Mouse (Mus musculus): Measurements from ENCODE around the gene Acot13.

Acot13 gene

DNA sequence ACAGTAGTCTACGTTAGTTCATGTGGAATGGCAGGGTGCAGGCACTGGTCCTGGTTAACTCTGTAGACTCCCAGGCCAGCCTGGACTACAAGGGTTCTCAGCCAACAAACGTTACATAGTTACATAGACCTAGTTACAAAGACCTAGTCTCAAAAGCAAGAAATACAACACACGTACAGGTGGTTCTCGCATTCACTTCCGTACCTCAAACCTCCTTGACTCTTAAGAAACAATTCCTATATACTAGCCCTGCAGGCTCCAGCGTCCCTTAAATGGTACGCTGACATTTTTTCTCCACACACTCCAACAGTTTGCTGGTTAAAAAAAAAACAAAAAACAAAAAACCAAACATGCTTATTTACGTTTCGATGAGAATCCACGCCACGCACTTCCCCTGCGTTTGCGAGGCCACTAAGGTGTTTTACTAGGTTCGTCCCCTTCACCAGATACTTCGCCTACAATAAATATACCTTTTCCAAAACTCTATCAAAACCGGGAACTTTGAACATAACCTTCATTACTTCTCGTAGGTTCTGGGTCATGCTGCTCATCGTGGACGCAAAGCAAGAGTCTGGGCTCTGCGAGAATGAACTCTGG, 486 bp downstream of the Acot13 start:
- no peak for DNase-seq

DNA sequence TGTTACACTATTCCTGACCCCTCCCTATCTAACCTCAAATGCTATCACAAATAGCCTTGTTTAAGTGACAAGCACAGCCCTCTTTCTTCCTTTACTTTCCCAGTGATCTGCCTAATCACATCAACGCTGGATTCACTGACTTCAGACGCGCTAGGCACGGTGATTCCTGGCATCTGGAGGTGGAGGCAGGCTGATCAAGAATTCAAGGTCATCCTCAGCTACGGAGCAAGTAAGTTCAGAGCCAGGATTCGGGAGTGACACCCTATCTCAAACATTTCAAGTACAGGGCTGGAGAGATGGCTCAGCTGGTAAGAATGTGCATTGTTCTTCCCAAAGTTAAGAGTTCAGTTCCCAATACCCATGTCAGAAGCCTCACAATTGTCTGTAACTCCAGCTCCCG, 5.2 kb downstream of the Acot13 start:
- no peak for DNase-seq

DNA sequence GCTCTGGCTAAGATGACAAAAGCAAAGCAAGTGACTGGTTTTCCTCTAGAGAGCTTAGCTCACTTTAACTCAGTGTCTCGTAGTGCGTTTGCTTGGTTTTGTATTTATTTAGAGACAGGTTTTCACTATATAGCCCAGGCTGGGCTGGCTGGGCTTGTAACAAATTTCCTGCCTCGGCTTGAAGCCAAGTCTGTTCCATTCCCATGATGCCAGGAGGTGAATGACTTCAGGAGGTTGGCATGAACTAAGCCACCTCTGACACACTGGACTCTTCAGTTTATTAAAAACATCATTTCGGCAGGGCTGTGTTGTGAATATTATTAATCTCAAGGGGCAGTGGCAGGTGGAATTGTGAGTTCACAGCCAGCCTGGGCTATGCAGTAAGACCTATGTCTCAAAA, 5.8 kb downstream of the Acot13 start:
- peak; percentile 66 to 73 for DNase-seq

DNA sequence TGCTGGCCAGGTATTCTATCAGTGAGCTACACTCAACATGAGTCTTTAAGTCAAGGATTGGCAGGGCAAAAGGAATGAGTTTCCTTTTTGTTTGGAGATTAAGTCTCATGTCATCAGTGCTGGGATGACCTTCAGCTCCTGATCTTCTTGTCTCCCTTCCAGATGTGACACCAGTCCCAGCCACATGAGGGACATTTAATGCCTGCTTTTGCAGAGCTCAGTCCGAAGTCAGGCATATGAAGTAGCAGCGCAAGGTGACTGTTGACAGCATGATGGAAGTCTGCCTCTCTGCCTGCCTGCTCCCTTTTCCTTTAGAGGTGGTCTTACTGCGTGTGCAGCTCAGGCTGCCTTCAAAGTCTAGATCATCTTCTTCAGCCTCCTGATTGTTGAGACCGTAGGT, 6.7 kb downstream of the Acot13 start:
- no peak for DNase-seq

DNA sequence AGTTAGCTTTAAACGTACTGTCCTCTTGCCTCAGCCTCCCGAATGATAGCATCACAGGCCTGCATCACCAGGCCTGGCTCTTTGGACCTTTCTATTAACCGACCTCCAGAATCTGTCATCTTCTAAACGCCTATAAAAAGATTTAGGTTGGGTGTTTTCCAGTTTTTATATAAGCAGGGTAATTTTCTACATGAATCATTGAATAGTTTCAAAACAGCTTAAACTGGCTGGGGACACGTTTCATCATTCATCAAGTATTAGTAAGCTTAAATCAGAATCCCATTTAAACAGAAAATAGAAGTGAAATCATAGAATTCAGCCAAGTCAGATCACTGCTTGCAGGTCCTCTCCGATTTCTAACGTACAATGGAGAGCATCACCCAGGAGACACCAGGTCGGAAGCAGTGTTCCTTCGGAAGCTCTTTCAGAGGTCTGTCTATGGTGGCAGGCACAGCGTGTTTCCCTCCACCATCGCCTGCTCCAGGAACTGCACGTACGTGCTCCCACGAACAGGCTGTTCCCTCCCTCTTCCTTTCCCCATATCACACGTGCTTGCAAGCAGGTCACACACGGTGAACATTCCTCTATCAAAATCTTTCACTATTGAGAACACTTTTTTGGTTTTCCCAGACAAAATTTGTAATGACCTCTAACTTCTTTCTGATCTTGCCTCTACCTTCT, 8.5 kb downstream of the Acot13 start:
- no peak for DNase-seq

DNA sequence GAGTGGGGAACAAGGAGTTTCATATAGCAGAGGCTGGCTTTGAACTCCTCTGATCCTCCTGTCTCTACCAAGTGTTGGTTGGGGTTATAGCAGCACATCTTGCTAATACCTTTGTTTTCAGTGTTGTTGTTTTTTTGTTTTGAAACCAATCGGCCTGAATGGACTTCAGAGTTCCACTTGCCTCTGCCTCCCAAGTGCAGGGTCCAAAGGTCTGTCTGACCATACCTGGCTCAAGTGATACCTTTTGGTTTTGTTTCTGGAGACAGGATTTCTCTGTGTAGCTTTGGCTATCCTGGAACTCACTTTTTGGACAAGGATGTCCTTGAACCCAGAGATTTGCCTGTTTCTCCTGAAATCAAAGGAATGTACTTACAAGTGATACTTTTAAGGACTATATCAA, 11.4 kb downstream of the Acot13 start:
- DNase-seq = no peak

DNA sequence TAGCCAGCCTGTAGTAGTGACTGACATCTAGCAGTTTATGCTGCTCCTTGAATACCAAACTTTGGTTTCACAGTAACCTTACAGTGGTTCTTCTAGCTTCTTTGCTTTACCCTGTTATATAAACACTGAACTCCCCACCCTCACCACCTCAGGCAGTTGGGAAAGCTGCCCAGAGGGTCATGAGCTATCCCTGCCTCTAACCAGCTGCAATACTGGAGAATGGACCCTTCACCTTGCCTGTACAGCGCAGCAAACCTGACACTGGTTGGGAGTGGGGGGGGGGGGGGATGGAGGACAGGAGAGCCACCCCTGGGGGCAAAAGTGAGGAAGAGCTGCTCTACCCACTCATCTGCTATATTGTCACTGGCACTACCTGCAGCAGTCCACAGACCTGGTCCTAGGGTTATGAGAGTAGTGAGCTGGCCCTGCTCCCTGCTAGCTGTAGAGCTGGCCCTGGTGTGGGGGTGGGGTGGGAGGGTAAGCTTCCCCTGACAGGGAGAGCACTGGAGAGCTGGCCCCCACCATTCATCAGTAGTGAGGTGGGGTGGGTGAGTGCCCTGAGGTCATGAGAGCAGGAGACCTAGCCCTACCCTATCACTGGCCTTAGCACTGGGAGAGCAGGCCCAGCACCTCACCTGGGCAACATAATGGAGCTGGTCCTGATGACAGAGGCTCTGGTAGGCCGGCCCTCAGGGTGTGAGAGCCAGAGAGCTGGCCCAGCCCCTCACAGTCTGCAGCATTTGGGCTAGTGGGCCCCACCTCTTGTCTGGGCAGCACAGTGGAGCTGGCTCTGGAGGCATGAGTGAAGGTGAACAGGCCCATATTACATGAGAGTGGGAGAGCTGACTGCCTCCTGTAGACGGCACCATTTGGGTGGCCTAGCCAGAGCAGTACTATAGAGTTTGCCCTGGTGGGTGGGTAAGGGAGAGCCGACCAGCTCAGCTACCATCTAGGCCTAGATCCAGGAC, 14.9 kb downstream of the Acot13 start:
- peak; percentile 43 to 83 for DNase-seq

DNA sequence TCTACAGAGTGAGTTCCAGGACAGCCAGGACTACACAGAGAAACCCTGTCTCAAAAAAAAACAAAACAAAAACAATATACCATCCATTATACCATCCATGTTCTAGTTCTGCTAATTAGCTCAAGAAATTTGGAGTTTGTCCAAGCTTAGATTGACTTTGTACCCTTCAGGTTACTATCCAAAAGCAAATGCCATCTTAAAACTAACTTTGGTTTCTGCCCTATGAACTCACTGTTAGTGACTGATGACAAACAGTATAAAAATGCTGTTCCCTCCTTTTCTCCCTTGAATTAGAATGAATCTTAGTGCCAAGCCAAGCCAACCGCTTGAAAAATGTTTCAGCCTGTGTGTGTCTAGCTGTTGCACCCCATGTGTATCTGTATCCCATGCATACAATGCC, 16.7 kb downstream of the Acot13 start:
- DNase-seq = no peak

DNA sequence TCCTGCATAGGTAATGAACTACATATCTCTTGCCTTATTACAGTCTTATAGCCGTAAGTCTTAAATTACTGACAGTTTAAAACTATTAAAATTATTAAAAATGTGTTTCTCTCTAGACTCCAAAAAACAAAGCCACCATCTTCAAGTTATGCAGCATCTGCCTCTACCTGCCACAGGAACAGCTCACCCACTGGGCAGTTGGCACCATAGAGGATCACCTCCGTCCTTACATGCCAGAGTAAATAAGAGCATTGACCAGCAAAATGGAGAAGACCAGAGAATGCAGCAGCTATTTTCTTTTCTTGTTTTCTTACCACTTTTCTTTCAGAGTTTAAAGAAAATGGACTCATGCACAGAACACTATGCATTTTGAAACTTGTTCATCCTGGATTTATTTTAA, 18.8 kb downstream of the Acot13 start:
- DNase-seq = no peak

DNA sequence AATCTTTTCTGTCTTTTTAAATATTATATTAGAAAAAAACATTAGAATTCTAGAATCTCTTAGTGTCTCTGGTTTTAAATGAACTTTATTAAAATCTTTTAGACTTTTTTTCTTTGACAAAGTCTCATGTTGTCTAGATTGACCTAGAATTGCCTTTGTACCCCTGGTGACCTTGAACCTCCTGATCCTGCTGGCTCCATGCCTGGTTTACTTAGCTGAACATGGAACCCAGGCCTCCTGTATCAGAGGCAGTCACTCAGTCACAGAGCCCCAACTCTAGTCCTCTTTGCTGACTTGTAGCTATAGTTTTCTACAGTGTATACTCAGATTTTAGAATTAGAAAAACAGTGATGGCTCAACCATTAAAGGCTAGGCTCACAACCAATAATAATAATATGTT, 25.3 kb downstream of the Acot13 start:
- peak; percentile 74 for DNase-seq

DNA sequence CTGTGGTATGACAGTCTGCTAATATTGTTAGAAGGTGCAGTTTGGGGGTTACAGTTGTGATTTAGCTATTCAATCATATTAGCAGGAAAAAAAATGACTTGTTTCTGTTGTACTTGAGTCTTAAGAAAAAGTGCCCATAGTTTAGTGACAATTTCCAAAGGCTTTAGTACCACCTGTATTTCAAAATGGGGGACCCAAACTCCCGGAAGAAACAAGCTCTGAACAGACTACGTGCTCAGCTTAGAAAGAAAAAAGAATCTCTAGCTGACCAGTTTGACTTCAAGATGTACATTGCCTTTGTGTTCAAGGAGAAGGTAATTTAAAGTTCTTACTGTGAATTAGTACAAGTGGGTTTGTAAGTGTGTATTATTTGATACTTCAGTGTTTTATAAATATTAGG, 28.1 kb downstream of the Acot13 start:
- no peak for DNase-seq

DNA sequence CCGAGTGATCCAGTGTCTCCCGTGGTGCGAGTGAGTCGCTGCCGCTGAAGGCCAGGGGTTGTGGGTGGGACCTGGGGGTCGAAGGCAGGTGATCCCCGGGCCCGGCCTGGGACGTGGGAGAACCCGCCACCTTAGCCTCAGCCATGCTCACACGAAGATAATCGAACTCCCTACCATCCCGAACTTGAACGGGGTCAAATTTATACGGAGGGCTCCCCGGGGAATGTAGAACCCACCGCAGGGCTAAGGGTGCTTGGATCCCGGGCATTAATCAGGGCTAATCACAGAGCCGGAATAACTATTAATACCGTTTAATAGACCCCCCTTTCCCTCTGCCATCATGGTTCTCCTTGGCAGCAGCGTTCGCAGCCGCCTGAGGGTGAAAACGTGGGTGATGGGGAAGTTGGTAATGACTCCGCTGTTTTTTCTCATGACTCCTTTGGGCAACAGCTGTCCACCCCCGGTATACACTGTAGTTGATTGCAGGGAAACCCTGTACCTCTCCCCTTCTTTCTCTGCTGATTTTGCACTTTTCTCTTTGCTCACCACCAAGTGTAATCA, 29.1 kb downstream of the Acot13 start:
- peak; percentile 14 to 54 for DNase-seq

DNA sequence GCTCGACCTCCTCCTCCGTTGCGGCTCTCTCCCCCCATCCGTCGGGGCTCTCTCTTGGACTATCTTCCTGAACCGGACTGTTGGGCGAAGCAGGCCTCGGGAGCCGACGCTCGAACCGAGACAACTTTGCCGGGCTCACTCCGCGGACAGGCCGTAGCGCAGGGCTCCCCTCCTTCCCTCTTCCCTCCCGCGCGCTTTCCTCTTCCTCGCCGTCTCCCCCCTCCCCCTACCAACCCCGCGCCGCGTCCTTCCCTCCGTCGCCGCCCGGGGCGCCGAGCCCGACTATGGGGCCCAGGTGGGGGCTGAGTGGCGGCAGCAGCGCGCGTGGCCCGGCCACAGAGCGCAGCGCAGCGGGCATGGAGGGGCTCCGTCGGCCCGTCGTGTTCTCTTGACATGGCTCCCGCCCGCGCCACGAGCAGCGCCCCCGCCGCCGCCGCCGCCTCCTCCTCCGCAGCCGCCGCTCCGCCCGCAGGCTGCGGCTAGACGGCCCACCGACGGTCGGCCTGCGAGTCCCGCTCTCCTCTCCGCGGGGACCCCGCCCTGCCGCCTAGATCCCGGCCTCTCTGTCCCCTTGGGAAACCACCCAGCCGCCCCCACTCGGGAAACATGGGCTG, 29.9 kb downstream of the Acot13 start, which contains the start of gene BC005537:
BC005537 (plus strand) TSS at position 350 of the 614 bp plus-strand sequence.
- DNase-seq = peak; percentile 29 to 68

DNA sequence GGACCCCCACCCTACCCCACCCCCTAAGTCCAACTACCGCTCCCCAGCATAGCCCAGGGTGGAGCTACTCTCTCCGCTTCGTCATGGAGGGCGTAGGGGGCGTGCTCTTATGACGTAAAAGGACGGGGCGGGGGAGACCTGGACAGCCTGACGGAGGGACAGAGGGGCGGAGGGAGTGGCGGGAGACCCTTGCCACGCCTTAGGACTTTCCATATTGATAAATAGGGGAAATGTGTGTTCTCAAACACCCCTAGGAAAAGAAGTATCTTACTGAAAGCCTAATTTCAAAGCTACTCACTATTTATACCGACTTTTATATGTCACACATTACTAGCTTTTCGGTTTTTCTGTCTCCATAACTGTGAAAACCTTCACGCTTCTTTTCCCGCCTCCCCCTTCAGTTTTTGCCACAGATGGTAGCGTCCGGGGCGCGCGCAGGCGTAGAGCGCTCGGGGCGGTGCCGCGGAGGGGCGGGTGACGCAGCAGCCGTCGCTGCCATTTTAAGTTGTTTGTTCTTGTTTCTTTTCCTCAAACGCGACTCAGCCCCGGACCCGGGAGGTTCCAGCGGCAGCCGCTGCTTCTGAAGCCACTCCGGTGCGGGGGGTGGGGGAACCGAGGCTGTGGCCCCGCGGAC, 30.5 kb downstream of the Acot13 start:
- DNase-seq = peak; percentile 98 to 99

DNA sequence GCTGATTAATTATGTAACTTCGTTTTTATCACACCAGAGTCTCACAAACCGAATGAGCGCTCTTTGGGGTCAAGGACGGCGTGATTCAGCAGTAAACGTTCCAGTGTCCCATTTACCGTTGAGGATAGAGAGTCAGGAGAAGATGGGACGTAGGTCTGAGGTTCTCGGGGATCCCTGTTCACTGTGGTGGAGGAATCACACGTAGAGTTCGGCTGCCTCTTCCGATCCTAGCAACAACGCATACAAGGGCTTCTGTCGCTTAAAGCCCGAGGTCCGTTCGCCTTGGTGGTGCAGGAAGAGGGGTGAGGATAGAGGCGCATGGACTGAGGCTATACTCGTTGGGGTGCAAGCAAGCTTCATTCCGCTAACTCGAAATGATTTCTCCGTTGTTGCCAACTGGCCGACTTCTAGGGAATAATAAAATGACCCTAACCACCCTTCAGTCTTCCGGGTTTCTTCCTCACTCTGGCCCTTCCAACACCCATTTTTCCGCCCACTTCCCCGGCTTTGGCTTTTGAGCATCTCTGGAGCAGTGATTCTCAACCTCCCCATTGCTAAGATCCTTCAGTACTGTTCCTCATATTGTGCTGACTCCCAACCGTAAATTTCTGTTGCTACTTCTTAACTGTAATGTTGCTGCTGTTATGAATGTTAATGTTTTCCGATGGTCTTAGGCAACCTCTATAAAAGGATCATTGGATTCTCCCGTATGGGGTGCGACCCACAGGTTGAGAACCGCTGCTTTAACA, 31.2 kb downstream of the Acot13 start:
- DNase-seq = peak; percentile 31 to 53

DNA sequence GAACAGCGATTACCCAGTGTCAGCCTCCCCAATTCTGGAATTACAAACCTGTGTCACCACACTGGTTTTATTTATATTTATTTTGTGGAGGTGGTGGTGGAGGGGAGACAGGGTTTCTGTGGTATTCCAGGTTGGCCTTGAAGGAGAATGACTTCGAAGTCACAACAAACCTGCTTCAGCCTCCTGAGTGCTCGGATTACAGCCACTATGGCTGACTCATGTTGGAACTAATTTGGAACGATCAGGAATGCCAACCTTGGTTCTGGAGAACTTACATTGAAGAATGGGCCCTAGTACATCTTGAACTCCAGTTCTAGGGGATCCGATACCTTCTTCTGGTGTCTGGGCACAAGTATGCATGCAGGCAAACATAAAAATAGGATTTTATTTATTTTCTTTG, 32.0 kb downstream of the Acot13 start:
- DNase-seq = no peak

DNA sequence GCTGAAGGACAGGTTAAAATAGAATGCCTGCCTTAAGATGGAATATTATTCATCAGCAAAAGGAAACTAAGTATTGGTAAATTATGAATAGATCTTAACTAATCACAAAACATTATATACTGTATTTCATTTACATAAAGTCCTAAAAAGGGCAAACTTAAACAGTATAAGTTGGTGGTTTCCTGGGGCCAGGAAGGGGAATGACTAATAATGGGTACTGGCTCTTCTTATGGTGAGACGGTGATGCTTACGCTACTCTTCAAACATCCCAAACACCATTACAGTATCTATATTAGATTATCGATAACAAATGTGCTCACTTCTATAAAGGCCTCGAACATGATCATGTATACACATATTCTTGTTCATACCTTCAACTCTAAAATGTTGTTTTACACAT, 32.7 kb downstream of the Acot13 start:
- DNase-seq = no peak

DNA sequence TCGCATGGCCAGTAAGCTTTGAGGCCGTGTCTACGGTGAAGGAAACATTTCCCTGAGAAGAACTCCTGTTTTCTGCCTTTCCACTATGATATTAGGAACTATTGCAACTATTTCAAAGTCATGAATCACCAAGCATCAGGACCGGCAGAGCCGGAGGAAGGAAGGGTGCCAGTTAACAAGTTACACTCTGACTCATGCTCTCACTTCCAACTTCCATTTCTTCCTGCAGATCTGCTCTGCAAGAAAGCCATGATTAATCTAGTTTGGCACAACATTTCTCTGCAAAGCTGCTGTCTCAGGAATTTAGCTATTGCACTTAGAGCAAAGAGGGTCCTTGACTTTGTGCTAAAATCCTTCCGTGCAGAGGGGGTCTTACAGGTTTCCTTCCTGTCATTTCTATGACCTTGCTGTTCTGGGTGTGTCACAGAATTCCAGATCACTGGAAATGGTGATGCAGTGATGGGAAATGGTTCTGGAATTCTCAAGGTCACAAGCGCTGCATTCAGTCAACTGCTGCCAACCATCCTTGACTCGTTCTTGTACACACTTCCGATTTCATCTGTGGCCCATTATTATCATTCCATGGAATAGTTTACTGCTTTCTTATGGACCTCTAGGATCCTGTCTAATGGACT, 38.8 kb downstream of the Acot13 start:
- no peak for DNase-seq

DNA sequence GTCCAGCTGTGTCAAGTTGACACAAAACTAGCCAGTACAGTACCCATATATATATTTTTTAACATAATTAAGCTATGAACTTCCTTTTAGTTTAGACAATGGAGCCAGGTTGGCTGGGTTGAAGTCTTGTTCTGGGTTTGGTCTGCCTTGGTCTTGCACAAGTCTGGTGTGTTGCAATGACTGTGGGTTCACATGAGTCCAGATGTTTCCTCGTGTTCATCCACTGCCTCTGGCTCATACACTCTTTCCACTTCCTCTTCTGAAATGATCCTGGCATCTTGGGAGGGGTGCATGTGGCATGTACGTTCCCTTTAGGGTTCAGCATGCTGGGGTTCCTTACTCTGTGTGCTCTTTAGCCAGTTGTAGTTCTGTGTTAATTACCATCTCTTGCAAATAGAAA, 40.0 kb downstream of the Acot13 start:
- DNase-seq = no peak

DNA sequence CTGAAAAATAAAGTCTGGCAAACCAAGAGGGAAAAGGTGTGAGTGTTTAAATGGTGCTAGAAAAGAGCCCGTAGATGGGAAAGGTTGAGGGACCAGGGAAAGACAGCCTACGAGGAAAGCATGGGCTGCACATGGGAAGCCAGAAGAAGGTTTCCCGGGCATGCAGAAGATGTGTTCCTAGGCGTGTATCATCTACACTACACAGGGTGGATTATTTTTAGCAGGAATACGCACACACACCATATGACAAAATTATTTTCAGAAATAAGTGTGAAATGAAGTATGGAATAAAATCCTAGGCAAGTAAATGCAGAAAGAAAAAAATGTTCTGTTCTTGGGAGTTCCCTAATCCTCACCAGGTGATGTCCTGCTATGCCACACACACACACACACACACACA, 43.9 kb downstream of the Acot13 start:
- no peak for DNase-seq

DNA sequence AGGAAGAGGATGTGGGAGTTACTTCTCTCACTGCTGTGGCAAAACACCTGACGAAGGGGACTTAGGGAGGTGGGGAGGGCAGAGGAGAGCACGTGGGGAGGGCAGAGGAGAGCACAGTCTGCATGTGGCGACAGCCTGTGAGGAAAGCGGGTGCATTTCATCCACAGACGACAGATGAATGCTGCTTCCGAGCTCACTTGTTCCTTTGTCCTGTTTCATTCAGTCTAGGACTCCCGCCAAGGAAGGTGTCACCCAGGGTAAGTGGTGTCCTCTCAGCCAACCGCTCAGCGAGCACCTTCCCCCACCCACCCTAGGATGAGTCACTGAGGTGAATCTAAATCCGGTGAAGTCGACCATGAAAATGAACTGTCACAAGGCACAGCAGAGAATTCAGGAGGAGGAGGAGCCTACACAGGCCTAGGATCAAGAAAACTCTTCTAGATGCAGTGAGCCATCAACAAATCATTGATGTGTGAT, 45.3 kb downstream of the Acot13 start:
- DNase-seq = peak; percentile 63 to 79
